Mouse (Mus musculus) ES-Bruce4 (cell line): ENCODE data around the gene Gas6. TPM values are rescaled to one million over a fixed set of nuclear protein-coding genes. Genes with fewer than 3 reads are reported as not detected.

ENCODE experiments used
- H3K27ac ChIP-seq: 2 replicates; pipeline ENCODE4 v1.5.1; 2012; ENCODE audit warnings: low read length, inconsistent platforms; ENCODE audit not compliant: insufficient read depth
- H3K27me3 ChIP-seq: 2 replicates; pipeline ENCODE4 v1.6.1; 2012; ENCODE audit warnings: mild to moderate bottlenecking, low read length, inconsistent platforms; ENCODE audit not compliant: control insufficient read depth, poor library complexity, insufficient read depth, severe bottlenecking
- H3K36me3 ChIP-seq: 2 replicates; pipeline ENCODE4 v1.6.1; 2012; ENCODE audit warnings: inconsistent platforms, mild to moderate bottlenecking, low read length, moderate library complexity; ENCODE audit not compliant: control insufficient read depth, poor library complexity, insufficient read depth, severe bottlenecking
- H3K4me1 ChIP-seq: one replicate; pipeline ENCODE4 v1.8.1; 2011; ENCODE audit warnings: low read length; ENCODE audit not compliant: control insufficient read depth, insufficient read depth
- H3K4me3 ChIP-seq: 2 replicates; pipeline ENCODE4 v1.5.1; 2011; ENCODE audit warnings: low read depth, mild to moderate bottlenecking, low read length
- H3K9ac ChIP-seq: 2 replicates; pipeline ENCODE4 v1.6.1; 2012; ENCODE audit warnings: low read depth, mild to moderate bottlenecking, inconsistent platforms; ENCODE audit not compliant: poor library complexity, severe bottlenecking
- H3K9me3 ChIP-seq: replicated peaks from 2 replicates; pipeline ENCODE4 v1.6.1; 2012; ENCODE audit warnings: mild to moderate bottlenecking, low read length, inconsistent platforms; ENCODE audit not compliant: control insufficient read depth, poor library complexity, insufficient read depth, severe bottlenecking
- CTCF ChIP-seq: IDR thresholded peaks from one replicate; pipeline ENCODE4 v1.8.1; 2011; ENCODE audit warnings: low read depth, low read length
- EP300 ChIP-seq: IDR thresholded peaks from 2 replicates; pipeline ENCODE4 v1.6.1; 2011; ENCODE audit warnings: low read depth, low read length; ENCODE audit not compliant: insufficient read depth
- POLR2A ChIP-seq: IDR thresholded peaks from one replicate; pipeline ENCODE4 v1.8.1; 2011; ENCODE audit warnings: low read length; ENCODE audit not compliant: insufficient read depth
- polyA plus RNA-seq: library from polyadenylated mRNA; stranded (reverse); fragments of >200 nt; gene quantifications from 2 replicates; pipeline ENCODE4 v1.2.4, GENCODE M21; 2011; ENCODE audit warnings: low read depth; ENCODE audit not compliant: missing spikeins, insufficient read depth, insufficient read length

Gene Gas6
- polyA plus RNA-seq, 1 experiment, result 14.9 TPM

DNA sequence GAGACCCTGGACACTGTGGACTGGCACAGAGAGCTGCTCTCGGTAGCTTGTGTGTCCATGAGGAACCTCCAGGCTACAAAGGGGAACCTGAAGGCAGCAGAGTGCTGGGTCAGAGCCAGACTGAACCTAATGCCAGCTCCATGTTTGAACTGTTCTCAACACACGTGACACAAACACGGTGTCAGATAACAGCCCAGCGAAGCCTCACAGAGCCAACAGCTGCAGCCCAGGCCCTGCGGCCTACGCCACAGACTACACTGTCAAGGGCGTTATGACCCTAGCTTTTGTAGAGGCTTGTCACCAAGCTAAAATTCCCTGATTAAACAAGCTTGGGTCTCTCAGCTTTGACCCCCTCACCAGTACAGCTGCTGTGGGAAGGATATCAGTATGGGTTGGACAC lies 22.0 kb downstream of the Gas6 start:
- no peaks in the 10 kb centered on the region for H3K27me3 ChIP-seq
- H3K36me3 ChIP-seq, result no peaks in the 10 kb centered on the region
- H3K9me3 ChIP-seq, result no peaks in the 10 kb centered on the region
- H3K9ac ChIP-seq, result no peak overlapping the region
- no peaks in the 10 kb centered on the region for H3K4me1 ChIP-seq
- H3K4me3 ChIP-seq, result no peak overlapping the region
- TF ChIP-seq POLR2A, result no peak
- H3K27ac ChIP-seq, result no peak overlapping the region

DNA sequence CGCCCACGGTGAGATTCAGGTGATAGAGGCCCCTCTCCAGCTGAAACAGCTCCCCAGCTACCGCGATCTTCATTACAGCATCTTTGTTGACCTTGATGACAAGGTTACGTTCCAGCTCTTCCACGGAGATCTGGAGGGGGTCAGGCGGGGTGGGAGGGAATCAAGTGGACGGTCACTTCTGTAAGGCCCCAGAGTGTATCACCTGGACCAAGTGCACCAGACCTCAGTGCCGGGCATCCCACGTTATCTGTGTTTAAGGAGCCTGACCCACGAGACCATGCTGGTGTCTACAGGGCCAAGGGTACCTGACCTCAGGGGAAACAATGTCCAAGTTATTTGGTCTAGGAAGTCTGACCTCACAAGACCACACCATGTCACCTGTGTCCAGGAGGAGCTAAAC lies 22.8 kb downstream of the Gas6 start:
- no peaks in the 10 kb centered on the region for H3K36me3 ChIP-seq
- no peak overlapping the region for H3K27ac ChIP-seq
- no peaks in the 10 kb centered on the region for H3K9me3 ChIP-seq
- no peaks in the 10 kb centered on the region for H3K4me1 ChIP-seq
- no peak overlapping the region for H3K4me3 ChIP-seq
- no peaks in the 10 kb centered on the region for H3K27me3 ChIP-seq
- TF ChIP-seq CTCF (no peak), POLR2A (no peak), EP300 (no peak)
- no peak overlapping the region for H3K9ac ChIP-seq

DNA sequence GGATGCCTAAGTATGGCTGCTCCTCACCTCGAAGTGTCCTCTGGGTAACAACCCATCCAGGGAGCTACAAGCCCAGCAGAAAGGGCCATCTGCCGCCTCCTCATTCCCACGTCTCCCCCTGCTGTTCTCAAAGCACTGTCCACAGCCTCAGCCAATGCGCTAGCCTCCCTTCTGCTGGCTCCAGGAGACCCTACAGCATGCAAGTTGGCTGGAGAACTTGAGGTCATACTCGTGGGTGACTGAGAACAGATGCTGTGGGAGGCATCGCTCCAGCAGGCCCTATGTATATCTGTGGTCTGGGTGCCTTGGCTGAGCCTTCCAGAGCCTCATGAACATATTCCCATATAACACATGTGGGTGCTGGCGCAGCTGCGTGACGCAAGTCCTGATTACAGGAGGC lies 25.6 kb downstream of the Gas6 start:
- H3K27ac ChIP-seq, result no peak overlapping the region
- no peak overlapping the region for H3K4me3 ChIP-seq
- no peaks in the 10 kb centered on the region for H3K36me3 ChIP-seq
- no peak for TF ChIP-seq POLR2A
- no peaks in the 10 kb centered on the region for H3K4me1 ChIP-seq
- no peaks in the 10 kb centered on the region for H3K27me3 ChIP-seq
- no peak overlapping the region for H3K9ac ChIP-seq
- H3K9me3 ChIP-seq, result no peaks in the 10 kb centered on the region

DNA sequence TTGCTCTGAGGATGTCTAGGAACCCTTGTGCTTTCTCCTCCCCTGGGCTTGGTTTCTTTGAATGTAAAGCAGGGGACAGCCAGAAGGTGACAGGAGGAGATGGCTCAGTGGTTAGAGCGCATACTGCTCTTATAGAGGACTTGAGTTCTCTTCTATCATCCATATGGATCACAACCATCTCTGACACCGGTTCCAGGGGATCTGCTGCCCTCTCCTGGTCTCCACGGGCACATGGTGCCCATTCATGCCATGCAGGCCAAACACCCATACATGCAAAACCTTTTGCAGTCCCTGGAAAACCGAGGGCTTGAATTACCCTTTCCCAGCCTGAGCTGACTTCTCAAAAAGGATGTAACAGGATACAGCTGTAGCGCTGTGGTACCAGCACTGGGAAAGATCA lies 27.3 kb downstream of the Gas6 start:
- Histone ChIP-seq H3K36me3 (no peaks in the 10 kb centered on the region), H3K4me3 (no peak overlapping the region), H3K27me3 (no peaks in the 10 kb centered on the region), H3K9ac (no peak overlapping the region), H3K27ac (no peak overlapping the region), H3K4me1 (no peaks in the 10 kb centered on the region), H3K9me3 (no peaks in the 10 kb centered on the region)
- TF ChIP-seq EP300 (no peak), POLR2A (no peak), CTCF (peak; percentile 20)

DNA sequence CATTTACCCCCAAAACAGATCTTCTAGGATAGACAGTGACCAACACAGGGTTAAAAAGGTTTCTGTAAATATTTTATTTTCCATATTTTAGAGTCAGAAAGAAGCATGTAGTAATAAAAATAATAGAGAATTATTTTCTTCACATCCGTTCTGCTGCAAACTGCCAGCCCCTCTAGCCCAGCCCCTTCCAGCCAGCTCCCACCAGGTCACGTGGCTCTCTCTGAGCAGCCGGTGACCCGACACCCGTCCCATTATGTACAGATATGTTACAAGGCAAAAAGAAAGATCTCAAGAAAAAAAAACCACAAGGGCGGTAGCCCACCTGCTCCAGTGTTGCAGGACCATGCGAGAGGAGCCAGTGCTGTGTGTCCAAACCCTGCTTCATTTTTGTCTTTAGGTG lies 29.0 kb downstream of the Gas6 start:
- Histone ChIP-seq H3K27ac (no peak overlapping the region), H3K4me3 (no peak overlapping the region), H3K27me3 (no peaks in the 10 kb centered on the region), H3K9ac (no peak overlapping the region), H3K4me1 (no peaks in the 10 kb centered on the region), H3K9me3 (no peaks in the 10 kb centered on the region), H3K36me3 (no peaks in the 10 kb centered on the region)
- TF ChIP-seq EP300 (no peak), CTCF (no peak), POLR2A (no peak)

DNA sequence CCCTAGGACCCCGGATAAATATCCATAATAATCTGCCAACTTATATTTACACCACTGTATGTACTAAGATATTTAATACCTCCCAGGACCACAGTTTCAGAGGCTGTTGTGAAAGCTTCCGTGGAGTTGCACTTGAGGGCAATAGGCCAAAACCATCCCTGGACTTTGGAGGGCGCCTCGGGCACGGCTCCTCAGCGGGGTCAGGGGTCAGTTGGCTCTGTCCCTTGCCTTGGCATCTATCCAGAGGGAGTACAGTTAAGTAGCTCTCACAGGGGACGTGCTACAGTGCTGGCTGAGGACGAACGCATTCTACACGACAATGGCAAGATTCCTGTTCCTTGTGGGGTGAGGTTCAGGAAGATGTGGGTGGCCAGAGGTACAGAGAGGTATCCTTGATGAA lies 31.9 kb downstream of the Gas6 start:
- no peak overlapping the region for H3K4me3 ChIP-seq
- H3K27ac ChIP-seq, result no peak overlapping the region
- no peaks in the 10 kb centered on the region for H3K36me3 ChIP-seq
- H3K27me3 ChIP-seq, result no peaks in the 10 kb centered on the region
- no peak for TF ChIP-seq CTCF
- no peaks in the 10 kb centered on the region for H3K4me1 ChIP-seq
- H3K9ac ChIP-seq, result no peak overlapping the region
- H3K9me3 ChIP-seq, result no peaks in the 10 kb centered on the region

DNA sequence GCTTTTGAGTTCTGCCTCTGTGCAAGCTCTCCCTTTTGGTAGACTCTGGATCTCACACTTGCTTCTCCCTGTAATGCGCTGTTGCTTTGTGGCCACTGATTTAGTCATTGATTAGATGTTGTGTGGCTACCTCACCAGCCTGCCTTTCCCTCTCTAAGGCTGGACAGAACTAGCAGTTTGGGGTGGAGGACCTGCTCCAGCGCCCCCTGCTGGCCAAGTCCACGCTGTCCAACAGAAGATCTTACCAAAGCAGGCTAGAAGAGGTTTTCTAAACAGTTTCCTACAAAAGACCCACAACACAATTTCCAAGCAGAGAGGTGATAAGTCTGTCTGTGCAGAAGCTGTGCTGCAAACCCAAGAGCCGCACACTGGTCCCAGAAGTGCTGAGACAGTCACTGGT lies 32.4 kb downstream of the Gas6 start:
- no peak overlapping the region for H3K9ac ChIP-seq
- H3K9me3 ChIP-seq, result no peaks in the 10 kb centered on the region
- H3K27ac ChIP-seq, result no peak overlapping the region
- TF ChIP-seq POLR2A (no peak), CTCF (peak; percentile 90)
- no peaks in the 10 kb centered on the region for H3K27me3 ChIP-seq
- no peaks in the 10 kb centered on the region for H3K36me3 ChIP-seq
- H3K4me3 ChIP-seq, result no peak overlapping the region
- no peaks in the 10 kb centered on the region for H3K4me1 ChIP-seq
